Mouse (Mus musculus): Measurements from ENCODE around the gene Shisal2b.

DNA sequence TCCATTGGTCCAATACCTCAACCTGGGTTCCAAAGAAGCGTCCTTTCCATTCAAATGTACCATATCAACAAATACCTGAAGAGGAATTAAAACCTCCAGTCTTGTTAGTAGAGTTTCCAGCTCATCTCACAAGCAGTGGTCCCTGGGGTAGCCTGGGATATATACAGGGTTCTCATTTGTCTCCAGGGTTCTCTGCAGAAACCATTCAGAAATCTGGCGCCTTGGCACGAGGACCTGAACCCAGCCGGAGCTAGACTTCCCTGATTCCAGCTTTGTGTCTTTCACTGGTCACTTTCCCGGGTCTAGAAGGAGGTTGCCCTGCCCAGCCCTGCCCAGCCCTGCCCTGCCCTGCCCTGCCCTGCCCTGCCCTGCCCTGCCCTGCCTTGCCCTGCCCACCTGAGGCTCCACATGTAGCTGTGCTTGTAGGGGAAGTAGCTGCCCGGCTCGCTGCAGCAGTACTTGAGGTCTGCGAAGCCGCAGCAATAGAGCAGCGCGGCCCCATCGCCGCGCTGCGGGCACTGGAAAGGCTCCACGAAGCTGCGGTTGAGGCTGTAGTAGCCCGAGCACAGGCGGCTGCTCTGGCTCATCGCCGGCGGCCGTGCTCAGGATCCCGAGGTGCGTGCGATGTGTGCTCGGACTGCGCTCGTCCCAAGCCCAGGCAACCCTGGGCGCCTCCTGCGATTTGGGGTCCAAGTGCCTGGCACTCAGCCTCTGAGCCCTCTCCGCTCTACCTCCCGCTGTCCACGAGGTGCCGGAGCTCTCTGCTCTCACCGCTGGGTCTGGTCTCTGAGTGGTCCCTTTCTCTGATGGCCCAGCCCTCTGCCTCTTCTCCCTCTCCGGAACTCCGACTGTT, at the start of gene Shisal2b:
- no peak for TF ChIP-seq CTCF (IDR thresholded peaks at IDR 0.05; ENCODE audit: extremely low read depth, insufficient read depth, insufficient read length, insufficient replicate concordance)
- no peak for TF ChIP-seq POLR2A (IDR thresholded peaks at IDR 0.05; ENCODE audit: low read depth, low read length)

Data from spleen, adult 2 months (tissue).